Mouse (Mus musculus) T-helper 17 cell (primary cell): ENCODE measurements at regions not wholly inside any gene's neighbourhood (a gene's known extent, or its start where the extent isn't known, plus 50 kb on each side); places are given as distances from the start of the nearest gene placed in this dataset.
"Not testable (repeated sequence)": the region's sequence is repeated elsewhere in the genome, so short reads cannot be mapped to it uniquely, and the experiment has no call there.

Source experiments
- in situ Hi-C, 2 experiments: fragments of 300-600 bp; cut with MboI, MseI; formaldehyde crosslinking; loops; 1 replicate in 1 of 2; 2 replicates in 1 of 2; pipeline ENCODE4 v1.15.1; 2025; ENCODE audit warnings: high pct_unique_total_duplicates in 2 of 2

DNA sequence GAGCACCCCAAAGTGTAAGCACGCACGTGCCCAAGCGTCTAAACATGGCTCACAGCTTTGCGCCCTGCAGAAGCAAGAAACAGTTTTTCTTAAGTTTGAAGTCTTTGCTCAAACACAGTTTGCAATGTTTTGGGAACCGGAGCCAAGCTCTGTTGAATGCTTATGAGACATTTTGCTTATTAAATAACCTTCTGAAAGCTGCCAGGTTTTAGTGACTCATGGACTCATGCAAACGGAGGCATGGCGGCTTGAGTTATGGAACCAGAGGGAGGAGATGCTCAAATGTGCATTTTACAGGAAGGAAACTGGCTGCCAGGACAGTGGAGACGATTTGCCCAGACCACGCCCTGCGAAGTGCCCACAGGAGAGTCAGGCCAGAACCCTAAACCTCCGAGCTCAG lies 131.0 kb upstream of the Slc38a2 start:
- in situ Hi-C loops = no loop called here

DNA sequence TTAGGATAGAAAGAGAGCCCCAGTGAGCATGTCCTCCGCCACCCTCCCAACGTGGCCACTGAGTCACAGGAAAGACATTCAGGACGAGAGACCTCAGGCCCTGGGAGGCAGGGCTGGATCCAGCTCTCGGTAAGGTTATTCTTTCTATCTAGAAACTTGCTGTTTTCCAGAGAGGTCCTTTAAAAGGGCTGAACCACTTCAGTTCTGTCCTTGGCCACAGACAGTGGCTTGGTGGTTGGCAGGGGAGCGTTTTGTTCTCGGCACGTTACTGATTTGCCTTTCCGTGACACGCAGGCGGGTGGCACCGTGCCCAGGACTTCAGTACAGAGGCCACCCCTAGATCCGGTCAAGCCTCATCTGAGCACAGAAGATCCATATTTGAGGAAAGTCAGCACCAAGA lies 130.4 kb upstream of the Slc38a2 start:
- in situ Hi-C loops = no loop called here

- in situ Hi-C loops = no loop called here
Observed at GRCm38 (mm10) chr15:96828681-96829080, 129.2 kb upstream of the Slc38a2 start.

GRCm38 (mm10) chr15:96827931-96828330 lies 128.4 kb upstream of the Slc38a2 start:
- in situ Hi-C loops = no loop called here

DNA sequence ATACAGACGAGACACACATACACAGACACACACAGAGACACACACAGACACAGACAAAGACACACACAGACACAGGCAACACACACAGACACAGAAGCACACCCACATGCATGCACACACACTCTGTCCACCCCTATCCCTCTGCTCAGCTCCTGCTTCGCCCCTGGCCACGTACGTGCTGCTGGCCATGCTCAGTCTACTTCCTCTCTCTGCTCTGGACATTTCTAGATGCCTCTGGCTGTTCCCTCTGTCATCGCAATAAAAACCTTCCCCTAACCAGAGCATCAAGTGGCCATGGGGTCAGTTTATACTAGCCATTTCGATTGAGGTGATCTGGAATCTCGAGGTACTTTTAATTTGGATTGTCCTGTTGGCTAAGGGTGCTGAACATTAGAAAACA lies 118.9 kb upstream of the Slc38a2 start:
- in situ Hi-C loops = no loop called here

DNA sequence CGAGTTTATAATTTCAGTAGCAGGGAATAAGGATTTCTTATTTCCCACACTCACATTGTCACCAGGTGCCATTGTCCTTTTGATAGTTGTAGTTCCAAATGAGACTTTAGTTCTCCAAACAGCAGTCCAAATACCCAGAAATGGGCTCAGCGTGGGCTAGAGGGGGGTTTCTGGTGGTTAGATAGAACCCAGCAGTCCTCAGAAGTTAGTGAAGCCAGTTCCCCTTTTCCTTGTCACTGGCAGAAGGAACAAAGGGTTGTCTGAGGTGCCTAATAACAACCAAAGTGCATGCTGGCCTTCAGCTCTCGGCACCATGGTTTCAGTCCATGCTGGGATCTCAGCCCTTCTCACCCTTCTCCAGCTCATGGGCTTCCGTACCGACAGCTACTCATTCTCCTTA lies 118.1 kb upstream of the Slc38a2 start:
- in situ Hi-C loops = no loop called here

DNA sequence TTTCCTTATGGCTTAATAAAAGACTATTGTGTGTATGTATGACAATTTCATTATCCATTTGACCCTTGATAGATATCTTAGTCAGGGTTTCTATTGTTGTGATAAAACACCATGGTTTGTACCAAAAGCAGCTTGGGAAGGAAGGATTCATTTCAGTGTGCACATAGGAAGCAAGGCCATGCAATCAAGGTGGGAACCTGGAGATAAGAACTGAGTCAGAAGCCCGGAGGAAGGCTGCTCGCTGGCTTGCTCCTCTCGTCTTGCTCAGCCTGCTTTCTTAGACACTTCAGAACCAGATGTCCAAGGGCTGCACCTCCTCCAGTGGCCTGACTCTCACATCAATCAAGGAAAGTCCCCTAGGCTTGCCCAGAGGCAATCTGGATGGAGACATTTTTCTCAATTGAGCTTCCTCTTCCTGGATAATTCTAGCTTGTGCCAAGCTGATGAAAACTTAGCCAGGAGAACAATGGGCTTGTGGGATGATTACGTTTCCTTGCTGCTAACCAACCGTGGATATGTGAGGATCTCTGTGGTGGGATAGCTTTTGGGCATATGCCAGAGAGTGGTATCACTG lies 117.6 kb upstream of the Slc38a2 start:
- in situ Hi-C loops = no loop called here

DNA sequence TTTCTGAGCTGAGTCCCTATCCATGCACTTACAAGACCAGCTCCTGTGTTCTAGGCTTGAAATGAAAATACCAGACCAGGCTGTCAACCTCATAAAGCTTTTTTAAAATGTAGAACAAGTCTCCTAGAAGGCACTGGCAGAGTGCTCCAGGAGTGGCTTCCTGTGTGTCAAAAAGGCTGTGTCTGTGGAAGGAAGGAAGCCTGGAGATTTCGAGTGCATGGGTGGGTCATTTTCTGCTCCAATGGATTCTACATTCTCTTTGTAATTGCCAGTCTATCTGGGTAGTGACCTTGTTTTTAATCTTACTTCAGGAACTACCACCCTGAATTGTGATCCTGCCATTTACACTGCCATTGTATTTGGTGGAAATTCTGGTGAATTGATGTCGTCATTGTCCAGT lies 113.9 kb upstream of the Slc38a2 start:
- in situ Hi-C loops = no loop called here

- in situ Hi-C loops = no loop called here
Observed at GRCm38 (mm10) chr15:96802729-96803053, 103.2 kb upstream of the Slc38a2 start.

DNA sequence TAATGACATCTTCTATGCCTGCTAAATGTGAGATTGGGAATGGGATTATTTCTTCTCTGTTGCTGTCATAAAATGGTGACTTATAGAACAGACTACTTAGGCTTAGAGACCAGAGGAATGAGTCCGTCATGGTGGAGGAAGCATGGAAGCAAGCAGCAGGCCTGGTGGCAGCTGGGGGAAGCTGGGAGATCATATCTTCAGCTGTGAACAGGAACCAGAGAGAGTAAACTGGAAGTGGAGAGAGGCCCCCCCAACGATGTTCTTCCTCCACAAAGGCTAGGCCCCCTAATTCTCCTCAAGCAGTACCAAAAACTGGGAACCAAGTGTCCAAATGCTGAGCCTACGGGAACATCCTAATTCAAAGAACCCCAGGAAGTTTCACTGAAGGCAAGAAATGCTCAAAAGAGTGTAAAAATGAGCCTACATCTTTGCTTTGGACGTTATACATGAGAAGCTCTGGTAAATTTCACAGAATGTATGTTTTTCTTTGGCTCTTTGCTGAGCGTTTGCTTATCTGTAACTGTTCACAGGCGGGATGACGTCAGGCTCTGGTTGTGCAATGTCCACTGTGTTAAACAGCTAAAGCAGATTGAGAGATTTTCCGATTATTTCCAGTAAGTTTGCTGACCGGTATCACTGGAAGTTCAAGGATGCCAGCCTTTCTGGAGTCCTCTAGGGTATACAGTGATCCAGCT lies 102.7 kb upstream of the Slc38a2 start:
- in situ Hi-C loops = no loop called here

GRCm38 (mm10) chr15:96799228-96799627 lies 99.7 kb upstream of the Slc38a2 start:
- in situ Hi-C loops = no loop called here

GRCm38 (mm10) chr15:96797615-96798270 lies 98.2 kb upstream of the Slc38a2 start:
- in situ Hi-C loops = no loop called here

- in situ Hi-C loops = no loop called here
Observed at GRCm38 (mm10) chr15:96794177-96794719, 94.7 kb upstream of the Slc38a2 start.

DNA sequence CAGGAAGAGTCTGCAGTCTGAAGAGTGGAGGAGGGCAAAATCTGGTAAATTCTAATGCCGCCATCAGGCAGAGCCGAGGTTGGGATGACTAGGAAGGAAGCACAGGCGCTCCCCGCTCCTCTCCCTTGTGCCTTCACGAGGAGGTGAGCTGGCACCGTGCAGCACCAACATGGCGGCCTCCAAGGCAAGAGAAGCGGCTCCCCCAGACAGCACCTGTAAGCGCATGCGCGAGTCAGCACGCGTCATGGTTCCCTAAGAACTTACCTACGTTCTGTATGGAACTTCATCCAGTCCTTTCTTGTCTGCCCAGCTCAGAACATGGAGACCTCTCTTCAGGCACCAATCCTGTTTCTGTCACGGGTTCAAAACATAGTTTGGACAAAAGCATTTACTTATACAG lies 93.7 kb upstream of the Slc38a2 start:
- in situ Hi-C loops = no loop called here

- in situ Hi-C loops = no loop called here
Observed at GRCm38 (mm10) chr15:96791306-96791705, 91.8 kb upstream of the Slc38a2 start.

DNA sequence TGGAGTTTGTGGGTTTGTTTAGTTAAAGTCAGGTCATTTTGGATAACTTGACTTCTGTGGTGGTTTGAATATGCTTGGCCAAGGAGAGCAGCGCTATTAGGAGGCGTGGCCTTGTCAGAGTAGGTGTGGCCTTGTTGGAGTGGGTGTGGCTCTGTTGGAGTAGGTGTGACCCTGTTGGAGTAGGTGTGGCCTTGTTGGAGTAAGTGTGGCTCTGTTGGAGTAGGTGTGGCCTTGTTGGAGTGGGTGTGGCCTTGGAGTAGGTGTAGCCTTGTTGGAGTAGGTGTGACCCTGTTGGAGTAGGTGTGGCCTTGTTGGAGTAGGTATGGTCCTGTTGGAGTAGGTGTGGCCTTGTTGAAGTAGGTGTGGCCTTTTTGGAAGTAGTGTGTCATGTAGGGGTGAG lies 88.4 kb upstream of the Slc38a2 start:
- in situ Hi-C loops = not testable (repeated sequence)

DNA sequence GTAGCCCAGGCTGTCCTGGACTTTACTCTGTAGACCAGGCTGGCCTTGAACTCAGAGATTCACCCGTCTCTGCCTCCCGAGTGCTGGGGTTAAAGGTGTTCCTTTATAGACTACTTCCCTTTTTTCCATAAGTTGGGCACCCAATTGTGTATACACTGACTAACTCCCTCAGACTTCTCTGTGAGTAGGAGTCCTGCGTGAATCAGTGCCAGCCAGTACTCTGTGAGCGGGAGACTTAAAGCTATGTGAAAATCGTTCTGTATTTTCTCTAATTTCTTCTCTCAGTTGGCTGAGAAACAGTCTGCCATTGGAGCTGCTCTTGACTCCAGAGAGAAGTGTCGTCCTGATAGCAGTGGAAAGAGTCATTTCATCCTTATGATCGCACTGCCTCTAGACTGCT lies 85.0 kb upstream of the Slc38a2 start:
- in situ Hi-C loops = no loop called here

DNA sequence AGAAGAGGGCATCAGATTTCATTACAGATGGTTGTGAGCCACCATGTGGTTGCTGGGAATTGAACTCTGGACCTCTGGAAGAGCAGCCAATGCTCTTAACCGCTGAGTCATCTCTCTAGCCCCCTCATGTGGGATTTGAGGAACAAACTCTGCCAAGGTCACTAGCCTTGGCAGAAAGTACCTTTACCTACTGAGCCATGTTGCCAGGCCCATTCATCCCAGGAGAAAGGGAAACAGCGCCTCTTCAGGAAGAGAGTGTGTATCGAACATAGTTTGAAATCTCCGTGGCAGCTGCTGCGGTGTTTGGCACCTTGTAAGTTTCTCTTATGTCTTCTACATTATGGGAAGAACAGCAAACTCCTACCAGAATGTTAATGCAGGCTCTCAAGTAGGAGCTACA lies 82.0 kb upstream of the Slc38a2 start:
- in situ Hi-C loops = no loop called here

- in situ Hi-C loops = no loop called here
Observed at GRCm38 (mm10) chr15:96780606-96781005, 81.1 kb upstream of the Slc38a2 start.

DNA sequence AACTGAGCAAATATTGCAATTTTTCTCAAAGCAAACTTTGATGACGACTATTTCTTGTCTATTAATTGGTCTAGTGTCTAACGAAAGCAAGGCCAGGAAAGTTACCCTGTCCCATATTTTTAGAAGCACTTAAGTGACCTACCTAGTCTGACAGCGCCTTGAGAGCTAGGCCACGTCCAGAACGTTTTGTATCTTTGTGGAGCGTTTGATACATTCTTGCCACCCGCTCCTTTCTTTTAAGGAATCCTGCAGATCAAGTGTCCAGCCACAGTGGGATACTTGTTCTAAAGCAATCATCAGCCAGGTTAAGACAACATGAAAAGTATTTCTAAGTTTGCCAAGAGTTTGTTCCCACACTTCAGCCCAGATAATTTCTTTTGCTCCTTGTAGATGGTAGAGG lies 79.8 kb upstream of the Slc38a2 start:
- in situ Hi-C loops = loop anchor here in 1 of 2 experiments (5.0 kb wide), 1 partner anchor 753 kb away; no protein-coding TSS in a partner anchor

DNA sequence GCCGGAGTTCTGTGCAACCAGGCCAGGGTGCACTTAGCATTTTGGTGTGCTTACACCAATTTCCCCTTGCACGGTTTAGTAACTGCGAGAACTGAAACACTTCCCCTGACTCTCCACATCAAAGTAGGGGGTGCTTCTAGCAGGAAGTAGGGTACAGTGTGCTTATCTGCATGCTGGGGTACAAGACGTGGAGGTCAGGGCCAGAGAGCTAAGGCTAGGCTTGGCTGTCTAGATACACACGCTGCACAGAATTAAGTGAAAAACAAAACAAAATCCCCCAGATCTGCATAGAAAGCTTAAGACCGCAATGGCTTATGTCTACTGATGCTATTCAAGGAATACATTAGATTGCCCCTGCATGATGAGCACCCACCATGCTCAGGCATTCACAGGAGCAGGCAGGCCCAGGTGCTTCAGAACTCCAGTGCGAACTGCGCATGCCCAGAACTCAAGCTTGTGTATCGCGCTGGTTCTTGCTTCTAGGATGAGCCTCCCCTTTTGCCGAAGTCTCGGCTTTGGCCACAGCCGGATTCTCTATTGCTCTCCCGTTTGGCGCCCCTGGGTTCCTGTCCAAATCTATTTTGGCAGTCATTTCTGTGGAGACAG lies 78.9 kb upstream of the Slc38a2 start:
- in situ Hi-C loops = loop anchor here in 1 of 2 experiments (5.0 kb wide), 1 partner anchor 754 kb away; no protein-coding TSS in a partner anchor

GRCm38 (mm10) chr15:96776476-96777075 lies 77.0 kb upstream of the Slc38a2 start:
- in situ Hi-C loops = loop anchor here in 1 of 2 experiments (5.0 kb wide), 1 partner anchor 756 kb away; no protein-coding TSS in a partner anchor
